Comparison of ENCODE assay signal across 9 mouse cellular contexts in genomic region chr6:87669894-87670588, GRCm38 (mm10). TPM values are rescaled to one million over a fixed set of nuclear protein-coding genes. Genes with fewer than 3 reads are reported as not detected.
DNase-seq lines count a peak whose midpoint lies in the region; ATAC-seq lines count a peak whose summit lies in the region.
"Had no signal": no experiment of that assay in that cellular context is flagged by ENCODE, and none has a peak within 500 bp of the region (broad histone marks: within the 10 kb centered on the region; RNA-seq: fewer than 3 reads in every experiment).

No protein-coding gene starts in this region.

- no peak overlapping the region for H3K4me3 ChIP-seq in hindbrain, embryonic 15.5 days
- no peak overlapping the region for H3K4me3 ChIP-seq in limb, embryonic 11.5 days (ENCODE audit: low read depth, low read length)
- no peak overlapping the region for H3K4me3 ChIP-seq in midbrain, embryonic 11.5 days (ENCODE audit: low read depth, low read length)
- no peak overlapping the region for H3K4me3 ChIP-seq in stomach, embryonic 15.5 days (replicated peaks)

- peaks cover 21% of the 10 kb centered on the region for H3K4me1 ChIP-seq in hindbrain, embryonic 15.5 days (replicated peaks)
- 0 out of 2 replicates have a peak, but pooled peaks cover 2% of the 10 kb centered on the region for H3K4me1 ChIP-seq in limb, embryonic 11.5 days (ENCODE audit: control insufficient read depth, insufficient read depth, low read length)
- H3K4me1 ChIP-seq in midbrain, embryonic 11.5 days (ENCODE audit: control insufficient read depth, insufficient read depth, low read length), result peaks cover 22% of the 10 kb centered on the region
- peaks cover 2% of the 10 kb centered on the region; the same call in 1 of the 2 replicates for H3K4me1 ChIP-seq in stomach, embryonic 15.5 days

- no peak overlapping the region for H3K27ac ChIP-seq in hindbrain, embryonic 15.5 days (replicated peaks)
- H3K27ac ChIP-seq in limb, embryonic 11.5 days (replicated peaks; ENCODE audit: low read depth, low read length), result no peak overlapping the region
- H3K27ac ChIP-seq in midbrain, embryonic 11.5 days (ENCODE audit: low read depth, low read length), result no peak overlapping the region
- H3K27ac ChIP-seq in stomach, embryonic 15.5 days, result no peak overlapping the region
- H3K27ac ChIP-seq: macrophage had no signal

- H3K27me3 ChIP-seq in hindbrain, embryonic 15.5 days, result no peaks in the 10 kb centered on the region
- H3K27me3 ChIP-seq in limb, embryonic 11.5 days (ENCODE audit: control insufficient read depth, insufficient read depth, low read length), result no peaks in the 10 kb centered on the region
- no peaks in the 10 kb centered on the region for H3K27me3 ChIP-seq in midbrain, embryonic 11.5 days (ENCODE audit: control insufficient read depth, insufficient read depth, low read length)
- H3K27me3 ChIP-seq in stomach, embryonic 15.5 days (replicated peaks), result no peaks in the 10 kb centered on the region

- WGBS in hindbrain, embryonic 15.5 days, result 28% methylated on average over 7 of the region's 7 CpGs
- 36% methylated on average over 7 of the region's 7 CpGs for WGBS in limb, embryonic 11.5 days
- 33% methylated on average over 7 of the region's 7 CpGs for WGBS in midbrain, embryonic 11.5 days
- 38% methylated on average over 7 of the region's 7 CpGs for WGBS in stomach, embryonic 15.5 days

- no peak for ATAC-seq in hindbrain, embryonic 15.5 days (ENCODE audit: low FRiP score, low read depth)
- no peak for ATAC-seq in limb, embryonic 11.5 days (ENCODE audit: insufficient number of reproducible peaks, low FRiP score, low TSS enrichment, low read depth)
- ATAC-seq in midbrain, embryonic 11.5 days (ENCODE audit: low FRiP score), result no peak
- no peak for ATAC-seq in stomach, embryonic 15.5 days (ENCODE audit: insufficient read depth, low FRiP score, low read depth)

- H3K9me3 ChIP-seq in hindbrain, embryonic 15.5 days, result no peaks in the 10 kb centered on the region
- no peaks in the 10 kb centered on the region for H3K9me3 ChIP-seq in limb, embryonic 11.5 days (ENCODE audit: control insufficient read depth, low read length)
- H3K9me3 ChIP-seq in midbrain, embryonic 11.5 days (ENCODE audit: control insufficient read depth, low read length), result no peaks in the 10 kb centered on the region
- no peaks in the 10 kb centered on the region for H3K9me3 ChIP-seq in stomach, embryonic 15.5 days

- H3K36me3 ChIP-seq in hindbrain, embryonic 15.5 days, result no peaks in the 10 kb centered on the region
- H3K36me3 ChIP-seq in limb, embryonic 11.5 days (ENCODE audit: control insufficient read depth, insufficient read depth, low read length), result no peaks in the 10 kb centered on the region; the same call in 1 of the 2 replicates
- no peaks in the 10 kb centered on the region for H3K36me3 ChIP-seq in midbrain, embryonic 11.5 days (ENCODE audit: control insufficient read depth, insufficient read depth, low read length)
- no peaks in the 10 kb centered on the region for H3K36me3 ChIP-seq in stomach, embryonic 15.5 days

- peak overlapping the region; percentile 37 for H3K4me2 ChIP-seq in hindbrain, embryonic 15.5 days
- no peak overlapping the region for H3K4me2 ChIP-seq in limb, embryonic 11.5 days (ENCODE audit: low read depth, severe bottlenecking)
- H3K4me2 ChIP-seq in midbrain, embryonic 11.5 days, result no peak overlapping the region
- peak overlapping the region; percentile 22 for H3K4me2 ChIP-seq in stomach, embryonic 15.5 days

- H3K9ac ChIP-seq in hindbrain, embryonic 15.5 days, result no peak overlapping the region
- H3K9ac ChIP-seq in limb, embryonic 11.5 days (ENCODE audit: low read length), result no peak overlapping the region
- no peak overlapping the region for H3K9ac ChIP-seq in midbrain, embryonic 11.5 days (ENCODE audit: low read length)
- no peak overlapping the region for H3K9ac ChIP-seq in stomach, embryonic 15.5 days

- peak; percentile 64 for DNase-seq in gastrocnemius, adult 18-20 months (ENCODE audit: low spot score)
- DNase-seq in gastrocnemius, postnatal 25 days, result no peak
- peak; percentile 80 for DNase-seq in MN1 (ENCODE audit: low spot score)
- DNase-seq in embryo, embryonic 11.5 days (ENCODE audit: low read depth, low spot score), result peak; percentile 61
- peak; percentile 73 for DNase-seq in limb, embryonic 11.5 days (ENCODE audit: low spot score)
- DNase-seq in midbrain, embryonic 11.5 days (ENCODE audit: low spot score, missing footprints), result peak; percentile 98

RNA-seq across cellular contexts. Expression of gene Aplf, which starts 2.0 kb away (rescaled TPM):
- 1 to 10 TPM; 2.7 to 3.2 TPM for total RNA-seq in gastrocnemius, adult 18-20 months (2021)
- total RNA-seq in gastrocnemius, postnatal 25 days (2021), result 1 to 10 TPM; 2.7 to 3.3 TPM
- polyA plus RNA-seq in hindbrain, embryonic 15.5 days (2015; fragmentation: Nextera tagmentation; extraction: Ambion mirVana), result 8.6 and 10.2 TPM in 2 replicates
- polyA plus RNA-seq in limb, embryonic 11.5 days (2014; fragmentation: Nextera tagmentation; extraction: Ambion mirVana), result 15.4 and 17.1 TPM in 2 replicates
- 14.8 and 15.9 TPM in 2 replicates for polyA plus RNA-seq in midbrain, embryonic 11.5 days (2014; fragmentation: Nextera tagmentation; extraction: Ambion mirVana)
- 15.6 and 16.7 TPM in 2 replicates for polyA plus RNA-seq in stomach, embryonic 15.5 days (2015; fragmentation: Nextera tagmentation; extraction: Ambion mirVana)

Comparison
In these comparisons a context has a peak if more than half of its experiments do, and no peak if none do; other contexts are left out.
1. H3K4me2 ChIP-seq: peak in hindbrain, embryonic 15.5 days (single experiment) and stomach, embryonic 15.5 days (single experiment); none in limb, embryonic 11.5 days (single experiment) and midbrain, embryonic 11.5 days (single experiment).